Mouse (Mus musculus) splenic B cell, adult 2 months (primary cell): ENCODE results near the gene Gm49387.
A peak's percentile ranks its signal among the peaks of the same experiment; 100 is the strongest.

ENCODE experiments used
- DNase-seq: peaks from one replicate; pipeline ENCODE4 v3.0.0-alpha.2; 2011; ENCODE audit warnings: low read depth, low spot score
- H3K27me3 ChIP-seq: 2 replicates; pipeline ENCODE4 v1.6.1; 2012; ENCODE audit warnings: mild to moderate bottlenecking, low read length, moderate library complexity, mixed read lengths; ENCODE audit not compliant: control insufficient read depth, poor library complexity, insufficient read depth, severe bottlenecking
- H3K36me3 ChIP-seq: 2 replicates; pipeline ENCODE4 v1.6.1; 2012; ENCODE audit warnings: mild to moderate bottlenecking, low read length, moderate library complexity, mixed read lengths; ENCODE audit not compliant: control insufficient read depth, poor library complexity, insufficient read depth, severe bottlenecking

Gene Gm49387

GRCm38 (mm10) chr14:31665566-31665940 lies 24.9 kb upstream of the Gm49387 start:
- no peak for DNase-seq
- no peaks in the 10 kb centered on the region for H3K36me3 ChIP-seq
- H3K27me3 ChIP-seq: no peaks in the 10 kb centered on the region

GRCm38 (mm10) chr14:31664903-31665565 lies 24.4 kb upstream of the Gm49387 start:
- Histone ChIP-seq H3K27me3 (no peaks in the 10 kb centered on the region), H3K36me3 (no peaks in the 10 kb centered on the region)
- peak; percentile 87 for DNase-seq

- H3K27me3 ChIP-seq: no peaks in the 10 kb centered on the region
- no peak for DNase-seq
- no peaks in the 10 kb centered on the region for H3K36me3 ChIP-seq
Measured at GRCm38 (mm10) chr14:31664100-31664902, 23.6 kb upstream of the Gm49387 start.

- Histone ChIP-seq H3K36me3 (no peaks in the 10 kb centered on the region), H3K27me3 (no peaks in the 10 kb centered on the region)
- no peak for DNase-seq
Measured at GRCm38 (mm10) chr14:31663376-31664099, 22.9 kb upstream of the Gm49387 start.

GRCm38 (mm10) chr14:31662555-31663211 lies 22.0 kb upstream of the Gm49387 start:
- Histone ChIP-seq H3K27me3 (no peaks in the 10 kb centered on the region), H3K36me3 (no peaks in the 10 kb centered on the region)
- peak; percentile 50 for DNase-seq

- Histone ChIP-seq H3K36me3 (no peaks in the 10 kb centered on the region), H3K27me3 (no peaks in the 10 kb centered on the region)
- peak; percentile 71 for DNase-seq
Measured at GRCm38 (mm10) chr14:31661671-31662554, 21.2 kb upstream of the Gm49387 start.

GRCm38 (mm10) chr14:31660312-31661093 lies 19.8 kb upstream of the Gm49387 start:
- Histone ChIP-seq H3K36me3 (no peaks in the 10 kb centered on the region), H3K27me3 (no peaks in the 10 kb centered on the region)
- DNase-seq: no peak

- H3K36me3 ChIP-seq: no peaks in the 10 kb centered on the region
- DNase-seq: peak; percentile 63
- no peaks in the 10 kb centered on the region for H3K27me3 ChIP-seq
Measured at GRCm38 (mm10) chr14:31659501-31660181, 19.0 kb upstream of the Gm49387 start.

GRCm38 (mm10) chr14:31658126-31658680 lies 17.5 kb upstream of the Gm49387 start:
- DNase-seq: no peak
- no peaks in the 10 kb centered on the region for H3K27me3 ChIP-seq
- H3K36me3 ChIP-seq: no peaks in the 10 kb centered on the region

- no peaks in the 10 kb centered on the region for H3K27me3 ChIP-seq
- DNase-seq: peak; percentile 86
- no peaks in the 10 kb centered on the region for H3K36me3 ChIP-seq
Measured at GRCm38 (mm10) chr14:31656857-31657645, 16.4 kb upstream of the Gm49387 start.

- Histone ChIP-seq H3K36me3 (no peaks in the 10 kb centered on the region), H3K27me3 (no peaks in the 10 kb centered on the region)
- DNase-seq: no peak
Measured at GRCm38 (mm10) chr14:31656386-31656785, 15.7 kb upstream of the Gm49387 start.

- Histone ChIP-seq H3K27me3 (no peaks in the 10 kb centered on the region), H3K36me3 (no peaks in the 10 kb centered on the region)
- DNase-seq: no peak
Measured at GRCm38 (mm10) chr14:31655406-31655805, 14.7 kb upstream of the Gm49387 start.
